14 mouse cellular contexts compared by ENCODE assay signal in genomic region chr3:9110741-9111140, GRCm38 (mm10).
DNase-seq lines count a peak whose midpoint lies in the region; TF ChIP-seq lines count a peak whose summit lies in the region.
"Had no signal": no experiment of that assay in that cellular context is flagged by ENCODE, and none has a peak within 500 bp of the region (broad histone marks: within the 10 kb centered on the region; RNA-seq: fewer than 3 reads in every experiment).

No protein-coding gene starts in this region.

- H3K9ac ChIP-seq in ES-E14 (ENCODE audit: insufficient read depth, low read depth, low read length, poor library complexity, severe bottlenecking): no peak overlapping the region; the same call in 1 of the 2 replicates
- H3K9ac ChIP-seq: forebrain, postnatal 0 days; liver, embryonic 15.5 days had no signal

- 0 out of 4 replicates have a peak overlapping the region, but pooled peaks of 1 of the 2 experiments have one; percentile 2 for H3K4me3 ChIP-seq in ES-E14 (ENCODE audit: insufficient read depth in 1 of 2, low read depth in 1 of 2, low read length in 2 of 2, poor library complexity in 1 of 2, severe bottlenecking in 1 of 2)
- H3K4me3 ChIP-seq: hindbrain, embryonic 10.5 days; liver, embryonic 15.5 days had no signal

- no peak overlapping the region for H3K27ac ChIP-seq in ES-E14 (ENCODE audit: insufficient read depth, low read depth, low read length, poor library complexity, severe bottlenecking)
- H3K27ac ChIP-seq: hindbrain, embryonic 10.5 days; liver, embryonic 15.5 days; macrophage had no signal

- no peak for DNase-seq in ES-E14 (ENCODE audit: low read depth, low spot score)
- peak; percentile 40 for DNase-seq in embryo, embryonic 10.5 days (ENCODE audit: low spot score)
- DNase-seq in kidney, adult 11 months: peak; percentile 85
- peak; percentile 74 to 89 for DNase-seq in kidney, postnatal 25 days
- DNase-seq in ovary, postnatal 10 days (ENCODE audit: low spot score): no peak
- no peak for DNase-seq in thymus, postnatal 4 days
- DNase-seq in right cerebral cortex, postnatal 10 days (ENCODE audit: low spot score in 2 of 2): no peak
- DNase-seq: adrenal gland, adult 2 months; cerebellum, postnatal 10 days; forebrain, postnatal 0 days; right cerebral cortex, postnatal 4 days had no signal

- no peaks in the 10 kb centered on the region for H3K36me3 ChIP-seq in ES-E14 (ENCODE audit: control insufficient read depth, insufficient read depth, low read length, poor library complexity, severe bottlenecking)
- H3K36me3 ChIP-seq: hindbrain, embryonic 10.5 days; liver, embryonic 15.5 days had no signal

- H3K4me1 ChIP-seq in ES-E14 (ENCODE audit: control insufficient read depth in 2 of 2, insufficient read depth in 2 of 2, low read length in 2 of 2, poor library complexity in 1 of 2): peaks cover 2 to 12% of the 10 kb centered on the region in 2 experiments; a peak in 3 of 4 replicates
- H3K4me1 ChIP-seq: liver, embryonic 15.5 days had no signal

- in situ Hi-C loops in ES-E14 (cut with MboI; ENCODE audit: low sequenced_read_pairs in 2 of 2, unreplicated experiment in 2 of 2): no loop called here

- no peaks in the 10 kb centered on the region for H3K9me3 ChIP-seq in ES-E14 (ENCODE audit: control insufficient read depth, insufficient read depth, low read depth, low read length)
- H3K9me3 ChIP-seq: hindbrain, embryonic 10.5 days; liver, embryonic 15.5 days had no signal

TF ChIP-seq in ES-E14, 5 proteins besides CTCF, POLR2A, EP300 and RAD21:
- TF ChIP-seq ZNF384 (IDR thresholded peaks at IDR 0.05; ENCODE audit: low read depth, low read length) (no peak), MAFK (IDR thresholded peaks at IDR 0.05; ENCODE audit: insufficient read depth, low read depth, low read length) (peak; percentile 29; the same call in 1 of the 2 replicates)
TF ChIP-seq in ES-E14: peak in this region for 1.

Comparison
In these comparisons a context has a peak if more than half of its experiments do, and no peak if none do; other contexts are left out.
1. DNase-seq: peak in embryo, embryonic 10.5 days (single experiment), kidney, adult 11 months (single experiment) and kidney, postnatal 25 days (2 of 2); none in ES-E14 (single experiment), ovary, postnatal 10 days (single experiment), thymus, postnatal 4 days (single experiment) and right cerebral cortex, postnatal 10 days (0 of 2).